Mouse (Mus musculus): Measurements from ENCODE around the gene Rnf185. TPM values are rescaled to one million over a fixed set of nuclear protein-coding genes. Genes with fewer than 3 reads are reported as not detected.

Gene Rnf185
- total RNA-seq, 2 experiments from 2014 or later = 27.9 to 28.0 TPM

- intact Hi-C loops (cut with DNase I) = no loop called here
- DNase-seq = no peak
These were observed 49.1 kb downstream of the Rnf185 start for GRCm38 (mm10) chr11:3403024-3403423.

GRCm38 (mm10) chr11:3398318-3398717 is 53.8 kb downstream of the Rnf185 start:
- intact Hi-C loops (cut with DNase I) = no loop called here
- no peak for DNase-seq

- no peak for DNase-seq
- intact Hi-C loops (cut with DNase I) = no loop called here
These were observed 55.6 kb downstream of the Rnf185 start for GRCm38 (mm10) chr11:3396562-3396961.

GRCm38 (mm10) chr11:3396091-3396490 is 56.1 kb downstream of the Rnf185 start:
- intact Hi-C loops (cut with DNase I) = no loop called here
- no peak for DNase-seq

GRCm38 (mm10) chr11:3394520-3394919 is 57.6 kb downstream of the Rnf185 start:
- DNase-seq = no peak
- intact Hi-C loops (cut with DNase I) = no loop called here

- DNase-seq = peak; percentile 27 to 36
These were observed 59.6 kb downstream of the Rnf185 start for GRCm38 (mm10) chr11:3392526-3392925.

GRCm38 (mm10) chr11:3390789-3391188 is 61.4 kb downstream of the Rnf185 start:
- DNase-seq = no peak
- intact Hi-C loops (cut with DNase I) = no loop called here

More at GRCm38 (mm10) chr11:3392526-3392925, 59.6 kb downstream of the Rnf185 start:
- intact Hi-C loops (cut with DNase I) = no loop called here

GRCm38 (mm10) chr11:3389996-3390395 is 62.2 kb downstream of the Rnf185 start:
- no peak for DNase-seq
- intact Hi-C loops (cut with DNase I) = loop anchor here (5.0 kb wide), 1 partner anchor 122 kb away; the partner anchor contains the start of gene Selenom

GRCm38 (mm10) chr11:3387482-3388196 is 64.5 kb downstream of the Rnf185 start:
- intact Hi-C loops (cut with DNase I) = loop anchor here (1.0 to 5.0 kb wide), 4 partner anchors 20 to 125 kb away; partner anchors contain the start of gene Selenom
- DNase-seq = no peak

GRCm38 (mm10) chr11:3386941-3387368 is 65.2 kb downstream of the Rnf185 start:
- peak; percentile 90 to 91 for DNase-seq
- intact Hi-C loops (cut with DNase I) = loop anchor here (1.0 to 5.0 kb wide), 4 partner anchors 20 to 125 kb away; partner anchors contain the start of gene Selenom

GRCm38 (mm10) chr11:3382602-3383594 is 69.3 kb downstream of the Rnf185 start:
- DNase-seq = no peak
- intact Hi-C loops (cut with DNase I) = no loop called here

- intact Hi-C loops (cut with DNase I) = no loop called here
- DNase-seq = no peak
These were observed 70.9 kb downstream of the Rnf185 start for GRCm38 (mm10) chr11:3381148-3381814.

GRCm38 (mm10) chr11:3379427-3379826 is 72.7 kb downstream of the Rnf185 start:
- intact Hi-C loops (cut with DNase I) = no loop called here
- DNase-seq = no peak

GRCm38 (mm10) chr11:3374741-3375140 is 77.4 kb downstream of the Rnf185 start:
- intact Hi-C loops (cut with DNase I) = no loop called here
- no peak for DNase-seq

GRCm38 (mm10) chr11:3374293-3374645 is 77.9 kb downstream of the Rnf185 start:
- peak; percentile 21 to 32 for DNase-seq

GRCm38 (mm10) chr11:3373591-3374292 is 78.4 kb downstream of the Rnf185 start:
- DNase-seq = peak; percentile 28 to 42
- intact Hi-C loops (cut with DNase I) = no loop called here

More at GRCm38 (mm10) chr11:3374293-3374645, 77.9 kb downstream of the Rnf185 start:
- intact Hi-C loops (cut with DNase I) = no loop called here

GRCm38 (mm10) chr11:3371599-3372295 is 80.4 kb downstream of the Rnf185 start:
- DNase-seq = no peak
- intact Hi-C loops (cut with DNase I) = loop anchor here (2.0 kb wide), 1 partner anchor 39 kb away; no protein-coding TSS in a partner anchor

GRCm38 (mm10) chr11:3370928-3371598 is 81.1 kb downstream of the Rnf185 start:
- intact Hi-C loops (cut with DNase I) = loop anchor here (2.0 kb wide), 1 partner anchor 38 kb away; no protein-coding TSS in a partner anchor
- DNase-seq = peak; percentile 86 to 87

- no peak for DNase-seq
- intact Hi-C loops (cut with DNase I) = loop anchor here (2.0 kb wide), 1 partner anchor 37 kb away; no protein-coding TSS in a partner anchor
These were observed 82.0 kb downstream of the Rnf185 start for GRCm38 (mm10) chr11:3370162-3370561.
